Mouse (Mus musculus): ENCODE results near the gene Dll1.

The Dll1 gene

DNA sequence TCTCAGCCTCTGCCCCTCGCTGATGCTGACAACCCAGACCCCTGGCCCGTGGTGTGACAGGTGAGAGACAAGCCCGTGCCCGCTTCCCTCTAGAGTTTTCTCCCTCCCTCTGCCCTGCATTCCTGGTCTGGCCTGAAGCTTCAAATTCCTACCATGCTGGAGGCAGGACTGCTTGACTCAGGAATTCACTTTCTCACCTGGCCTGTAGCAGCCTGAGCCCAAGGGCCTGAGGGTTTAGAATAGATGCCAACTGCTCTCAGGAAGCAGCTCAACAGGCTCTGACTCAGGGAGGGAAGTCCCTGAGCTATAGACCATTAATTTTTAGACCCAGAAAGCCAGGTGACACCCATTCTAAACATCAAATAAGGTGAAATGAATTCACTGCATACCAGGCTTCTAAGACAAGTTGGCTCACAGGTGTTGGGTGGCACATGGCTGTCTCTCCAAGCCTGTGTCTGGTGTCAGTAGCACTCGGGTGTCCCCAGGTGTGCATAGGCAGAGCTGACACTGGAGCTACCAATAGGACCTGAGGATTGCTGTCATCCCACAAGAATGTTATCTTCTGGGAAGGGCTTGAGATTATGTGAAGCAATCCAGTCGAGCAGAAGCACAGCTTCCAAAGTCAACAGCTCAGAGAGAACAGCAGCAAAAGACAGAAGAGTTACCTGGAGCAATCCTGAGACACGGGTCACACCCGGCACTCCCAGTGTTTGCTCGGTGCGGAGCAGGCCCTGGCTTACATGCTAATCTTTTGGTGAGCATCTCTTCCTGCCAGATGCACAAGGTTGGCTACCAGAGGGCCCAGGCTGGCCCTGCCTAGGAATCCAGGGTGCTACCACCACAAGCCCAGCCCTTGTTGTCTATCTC, 50.5 kb downstream of the Dll1 start:
- no peak for DNase-seq

- DNase-seq, result no peak
Measured at GRCm38 (mm10) chr17:15323191-15323834, 53.4 kb downstream of the Dll1 start.
